Mouse (Mus musculus) gastrocnemius, postnatal 4 days (tissue): ENCODE data around the gene Tlx2. TPM values are rescaled to one million over a fixed set of nuclear protein-coding genes. Genes with fewer than 3 reads are reported as not detected.

Experiments
- DNase-seq, 2 experiments: peaks; one replicate each; pipeline ENCODE4 v3.0.0; 2021 to 2022; ENCODE audit warnings: low spot score in 2 of 2, mixed read lengths in 2 of 2
- microRNA-seq: library from miRNA; unstranded; fragments of <30 nt; microRNA quantifications from one replicate; pipeline ENCODE4 v1.2.0, GENCODE M21; 2021
- total RNA-seq, 2 experiments: library from RNA; stranded (reverse); gene quantifications; 2 replicates each; pipeline ENCODE4 v1.2.3; 2021

The Tlx2 gene
- total RNA-seq, 2 experiments from 2014 or later: not detected

- DNase-seq: no peak
Measured at GRCm38 (mm10) chr6:83025221-83025620, 44.9 kb downstream of the Tlx2 start.

- DNase-seq: no peak
Measured at GRCm38 (mm10) chr6:83024421-83024820, 45.7 kb downstream of the Tlx2 start.

- DNase-seq: no peak
Measured at GRCm38 (mm10) chr6:83023786-83024185, 46.3 kb downstream of the Tlx2 start.

DNA sequence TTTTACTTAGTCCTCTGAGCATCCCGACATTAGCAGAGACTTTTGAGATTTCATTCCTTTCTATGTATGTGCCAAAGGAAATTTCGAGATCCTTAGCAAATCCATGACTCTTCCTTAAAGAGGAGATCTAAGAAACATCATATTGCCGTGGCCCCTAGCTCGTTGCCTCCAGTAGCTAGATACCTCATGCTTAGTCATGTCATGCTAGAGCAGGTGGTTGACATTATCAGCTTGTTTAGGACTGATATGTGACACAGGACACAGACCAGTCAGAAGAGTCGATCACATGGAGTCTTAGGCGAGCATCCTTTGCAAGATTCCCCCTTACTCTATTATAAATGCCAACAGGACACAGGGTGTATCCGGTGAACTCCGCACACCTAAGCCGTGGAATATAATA is 47.1 kb downstream of the Tlx2 start:
- DNase-seq: no peak

DNA sequence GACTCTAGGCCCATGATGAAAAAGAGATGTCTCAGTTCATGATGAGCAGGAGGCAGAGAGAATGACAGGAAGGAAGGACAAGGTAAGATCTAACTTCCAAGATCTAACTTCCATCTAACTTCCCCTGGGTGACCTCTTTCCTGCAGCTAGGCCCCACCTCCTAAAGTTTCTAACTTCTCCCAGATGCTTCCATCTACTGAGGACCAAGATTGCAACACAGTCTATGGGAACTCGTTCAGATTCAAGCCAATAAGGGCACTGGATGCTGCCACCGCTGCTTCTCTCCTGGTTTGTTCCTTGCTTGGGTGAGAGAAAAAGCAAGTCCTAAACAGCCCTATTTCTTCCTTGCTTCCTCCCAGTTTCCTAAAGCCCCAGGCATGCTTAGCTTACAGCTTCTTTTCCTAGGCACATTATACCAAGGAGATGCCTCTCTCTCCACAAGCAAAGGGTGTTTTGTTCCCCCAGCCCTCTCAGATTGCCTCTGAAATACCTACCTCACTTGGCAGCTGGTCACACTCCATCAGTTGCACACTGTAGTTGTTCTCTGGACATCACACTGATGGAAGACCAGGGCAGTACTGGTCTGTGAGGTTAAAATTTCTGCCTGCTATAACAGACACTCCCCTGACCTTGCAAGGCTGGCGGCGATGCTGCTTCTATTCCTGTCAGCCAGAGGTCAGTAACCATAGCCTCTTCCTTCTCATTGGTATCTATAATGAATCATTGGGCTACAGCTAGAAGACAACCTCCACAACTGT is 49.1 kb downstream of the Tlx2 start:
- no peak for DNase-seq

GRCm38 (mm10) chr6:83020121-83020520 is 50.0 kb downstream of the Tlx2 start:
- DNase-seq: no peak

DNA sequence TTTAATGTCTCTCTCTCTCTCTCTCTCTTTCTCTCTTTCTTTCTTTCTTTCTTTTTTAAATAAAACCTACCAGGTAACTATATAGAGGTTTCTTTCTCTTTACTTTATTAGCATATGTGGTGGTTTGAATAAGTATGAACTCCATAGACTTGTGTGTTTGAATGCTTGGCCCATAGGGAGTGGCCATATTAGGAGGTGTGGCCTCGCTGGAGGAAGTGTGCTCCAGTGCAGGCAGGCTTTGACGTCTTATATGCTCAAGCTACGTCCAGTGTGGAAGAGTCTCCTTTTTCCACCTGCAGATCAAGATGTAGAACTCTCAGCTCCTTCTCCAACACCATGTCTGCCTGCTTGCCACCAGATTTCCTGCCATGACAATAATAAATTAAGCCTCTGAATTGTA is 51.0 kb downstream of the Tlx2 start:
- no peak for DNase-seq

Small RNA genes lying within 50 kb of the gene (microRNA-seq; reads per million reads assigned to microRNA genes)
- not detected for gene Mir3470a
- not detected for gene Mir7040

Other genes starting within 250 kb of the Tlx2 start
- gene Sema4f, start 130.5 kb downstream of the Tlx2 start, total RNA-seq: 1 to 10 TPM in 1 of 2 experiments, under 1 TPM in 1; 0.78 to 1.0 TPM
- under 1 TPM in 1 of 2 experiments, not detected in 1; 0.88 TPM for gene M1ap, start 123.4 kb downstream of the Tlx2 start, total RNA-seq
- 10 to 100 TPM in 1 of 2 experiments, 1 to 10 TPM in 1; 9.1 to 10.4 TPM for gene Dok1, start 36.8 kb downstream of the Tlx2 start, total RNA-seq
- 10 to 100 TPM; 15.4 to 17.3 TPM for gene Loxl3, start 36.1 kb downstream of the Tlx2 start, total RNA-seq
- gene Aup1, start 15.8 kb downstream of the Tlx2 start, total RNA-seq: 10 to 100 TPM; 75.5 to 86.3 TPM
- gene Htra2, start 15.0 kb downstream of the Tlx2 start, total RNA-seq: 10 to 100 TPM; 30.1 to 33.5 TPM
- 1 to 10 TPM in 1 of 2 experiments, under 1 TPM in 1; 0.70 to 1.1 TPM for gene Dqx1, start 12.4 kb downstream of the Tlx2 start, total RNA-seq
- 10 to 100 TPM in 1 of 2 experiments, 1 to 10 TPM in 1; 9.4 to 11.3 TPM for gene Pcgf1, start 7.6 kb upstream of the Tlx2 start, total RNA-seq
- gene Lbx2, start 16.1 kb upstream of the Tlx2 start, total RNA-seq: not detected
- gene Ccdc142, start 31.3 kb upstream of the Tlx2 start, total RNA-seq: 1 to 10 TPM; 2.5 to 2.8 TPM
- 1 to 10 TPM; 2.2 to 2.7 TPM for gene Gm42688, start 31.3 kb upstream of the Tlx2 start, total RNA-seq
- 100 to 1,000 TPM in 1 of 2 experiments, 10 to 100 TPM in 1; 79.5 to 100 TPM for gene Mrpl53, start 38.7 kb upstream of the Tlx2 start, total RNA-seq
- 10 to 100 TPM; 20.0 to 21.9 TPM for gene Mogs, start 45.2 kb upstream of the Tlx2 start, total RNA-seq
- gene Wbp1, start 51.3 kb upstream of the Tlx2 start, total RNA-seq: 10 to 100 TPM; 52.7 to 62.3 TPM
- 10 to 100 TPM; 18.6 to 20.6 TPM for gene Ino80b, start 55.1 kb upstream of the Tlx2 start, total RNA-seq
- 10 to 100 TPM; 31.0 to 34.6 TPM for gene Rtkn, start 65.2 kb upstream of the Tlx2 start, total RNA-seq
- 1 to 10 TPM; 1.9 to 2.5 TPM for gene Wdr54, start 86.1 kb upstream of the Tlx2 start, total RNA-seq
- gene 1700003E16Rik, start 86.1 kb upstream of the Tlx2 start, total RNA-seq: not detected
- gene Dctn1, start 95.6 kb upstream of the Tlx2 start, total RNA-seq: 100 to 1,000 TPM; 140 to 149 TPM
- under 1 TPM in 1 of 2 experiments, not detected in 1; 0.07 TPM for gene Slc4a5, start 149.5 kb upstream of the Tlx2 start, total RNA-seq